Mouse (Mus musculus): Measurements from ENCODE around the gene Usp12.

DNA sequence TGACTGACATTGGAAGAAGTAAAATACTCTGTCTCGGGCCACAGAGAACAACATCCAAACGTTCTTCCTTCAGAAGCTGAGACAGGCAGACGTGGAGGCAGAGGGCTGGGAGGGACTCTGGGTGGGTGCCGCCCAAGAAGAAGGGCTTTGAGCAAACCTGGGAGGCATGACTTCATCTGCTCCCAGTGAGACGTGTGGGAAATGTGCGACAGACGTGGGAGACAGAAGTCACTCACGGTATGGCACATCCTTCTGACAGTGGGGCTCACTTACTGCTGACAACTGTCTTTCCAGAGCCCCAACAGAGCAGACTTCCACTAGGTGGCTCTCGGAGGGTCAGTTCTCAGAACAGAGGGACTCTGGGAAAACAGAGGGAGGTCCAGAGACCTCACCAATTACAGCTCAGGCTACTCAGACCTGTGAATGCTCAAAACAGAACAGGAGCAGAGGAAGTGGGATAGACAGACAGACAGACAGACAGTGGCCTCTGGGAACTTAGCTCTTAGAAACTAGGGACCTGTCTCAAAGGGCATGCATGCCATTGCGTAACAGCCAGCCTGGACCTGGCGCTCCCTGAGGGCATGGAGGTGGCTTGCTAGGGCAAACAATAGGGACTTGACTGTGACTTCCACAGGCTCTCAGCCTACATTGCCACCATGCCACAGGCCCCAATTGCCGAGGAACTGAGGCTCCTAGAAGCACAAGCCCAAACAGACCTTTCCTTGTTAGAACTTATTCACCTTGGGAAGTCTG, 60.7 kb downstream of the Usp12 start:
- TF ChIP-seq CTCF (IDR thresholded peaks at IDR 0.05; ENCODE audit: low read depth, low read length) (peak; percentile 17; the same call in 1 of the 2 replicates), POLR2A (IDR thresholded peaks at IDR 0.05; ENCODE audit: extremely low read depth, insufficient read depth, low read length) (no peak)
